Mouse (Mus musculus) ES-E14 (cell line): ENCODE measurements around the gene Cdpf1.

ENCODE experiments used
- CHD2 ChIP-seq: IDR thresholded peaks from 2 replicates; pipeline ENCODE4 v1.6.1; 2014; ENCODE audit warnings: mild to moderate bottlenecking, low read depth, low read length, inconsistent platforms
- MAFK ChIP-seq: IDR thresholded peaks from 2 replicates; pipeline ENCODE4 v1.6.1; 2014; ENCODE audit warnings: mild to moderate bottlenecking, low read depth, low read length, inconsistent platforms; ENCODE audit not compliant: insufficient read depth
- ZC3H11A ChIP-seq: IDR thresholded peaks from 2 replicates; pipeline ENCODE4 v1.6.1; 2012; ENCODE audit warnings: low read depth, mild to moderate bottlenecking, inconsistent platforms, low read length, borderline replicate concordance
- ZNF384 ChIP-seq: IDR thresholded peaks from 2 replicates; pipeline ENCODE4 v1.6.1; 2012; ENCODE audit warnings: low read depth, low read length, inconsistent platforms

GRCm38 (mm10) chr15:85836887-85837286, 25.4 kb upstream of the Cdpf1 start:
- TF ChIP-seq MAFK (no peak), CHD2 (no peak), ZNF384 (no peak), ZC3H11A (no peak)
